Mouse (Mus musculus): ENCODE measurements at regions not wholly inside any gene's neighbourhood (a gene's known extent, or its start where the extent isn't known, plus 50 kb on each side); places are given as distances from the start of the nearest gene placed in this dataset.

DNA sequence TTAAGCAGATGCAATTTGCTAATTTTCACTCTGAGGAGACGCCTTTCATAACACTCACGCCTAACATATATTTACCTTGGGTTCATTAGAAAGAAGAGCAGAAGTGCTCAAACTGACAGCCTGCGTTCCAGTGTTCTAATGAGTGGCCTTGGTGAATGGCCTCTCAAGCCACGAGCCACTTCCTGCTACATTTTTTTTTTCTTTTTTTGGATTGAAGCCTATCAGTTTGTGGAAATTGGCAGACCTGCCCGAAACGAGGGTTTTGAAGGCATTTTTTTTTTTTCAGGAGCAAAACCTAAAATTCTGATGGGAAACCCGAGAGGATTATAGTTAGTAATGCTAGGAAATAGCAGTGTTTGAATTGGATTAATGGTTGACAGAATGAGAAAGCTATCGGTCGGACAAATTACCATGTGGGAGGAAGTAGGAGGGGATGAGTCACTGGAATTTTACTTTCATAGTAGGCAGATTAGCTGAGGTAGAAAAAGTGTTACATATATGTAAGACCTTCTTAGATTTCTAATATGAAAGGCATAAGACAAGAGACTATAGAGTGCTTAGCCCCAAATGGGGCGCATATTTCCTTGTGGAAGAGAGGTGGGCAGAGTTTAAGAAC is 113.7 kb upstream of the Cwc22 start (continued):
- TF ChIP-seq MXI1 (IDR thresholded peaks at IDR 0.05; ENCODE audit: low read depth, low read length) (no peak), RCOR1 (IDR thresholded peaks at IDR 0.05; ENCODE audit: low read depth, low read length) (no peak), USF2 (IDR thresholded peaks at IDR 0.05; ENCODE audit: borderline replicate concordance in 1 of 2, insufficient read depth in 1 of 2, low read depth in 1 of 2, low read length in 2 of 2) (no peak), HCFC1 (IDR thresholded peaks at IDR 0.05; ENCODE audit: low read depth, low read length) (no peak), TBP (IDR thresholded peaks at IDR 0.05; ENCODE audit: low read depth, low read length) (no peak), CHD1 (IDR thresholded peaks at IDR 0.05; ENCODE audit: low read depth, low read length) (no peak), MAX (IDR thresholded peaks at IDR 0.05; ENCODE audit: low read length) (no peak), KAT2A (conservative IDR thresholded peaks at IDR 0.05; ENCODE audit: low read depth, low read length) (no peak), UBTF (IDR thresholded peaks at IDR 0.05; ENCODE audit: borderline replicate concordance, insufficient read depth, low read depth, low read length) (no peak), ELF1 (IDR thresholded peaks at IDR 0.05; ENCODE audit: low read depth, low read length) (peak; percentile 36; the same call in 1 of the 2 replicates), SMC3 (IDR thresholded peaks at IDR 0.05; ENCODE audit: low read depth, low read length) (no peak), EP300 (IDR thresholded peaks at IDR 0.05; ENCODE audit: low read depth in 1 of 2, low read length in 2 of 2) (0 out of 4 replicates have a peak, but pooled peaks of 1 of the 2 experiments have one; percentile 18), MYC (IDR thresholded peaks at IDR 0.05; ENCODE audit: low read depth, low read length) (no peak), POLR2A (IDR thresholded peaks at IDR 0.05; ENCODE audit: control insufficient read depth in 1 of 2, insufficient read depth in 1 of 2, low read depth in 1 of 2, low read length in 2 of 2, poor library complexity in 1 of 2) (no peak), NELFE (IDR thresholded peaks at IDR 0.05; ENCODE audit: low read depth, low read length) (no peak), NRF1 (IDR thresholded peaks at IDR 0.05; ENCODE audit: insufficient read depth, low read depth, low read length, poor library complexity, severe bottlenecking) (no peak), ETS1 (IDR thresholded peaks at IDR 0.05; ENCODE audit: low read depth, low read length) (no peak), MYB (IDR thresholded peaks at IDR 0.05; ENCODE audit: low read depth, low read length) (no peak)

DNA sequence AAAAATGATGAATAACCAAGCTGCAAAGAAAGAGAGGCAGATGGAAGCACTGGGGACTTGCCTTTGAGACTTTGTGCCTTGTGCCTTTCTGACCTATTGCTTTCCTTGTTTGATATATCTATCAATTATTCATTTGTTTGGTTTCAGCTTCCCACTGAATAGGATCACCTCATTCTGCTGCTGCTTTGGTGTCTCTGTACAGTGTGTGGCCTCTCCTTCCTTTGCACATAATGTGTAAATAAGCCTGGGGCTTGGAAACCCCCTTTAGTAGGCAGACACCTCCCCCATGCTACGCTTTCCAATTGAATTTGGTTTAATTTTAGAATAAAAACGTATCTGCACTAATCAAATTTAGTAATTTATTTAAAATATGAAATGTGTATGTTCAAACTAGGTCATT is 112.8 kb upstream of the Cwc22 start:
- Histone ChIP-seq H3K27me3 (ENCODE audit: control insufficient read depth in 1 of 2, insufficient read depth in 2 of 2, low read length in 2 of 2) (no peaks in the 10 kb centered on the region), H3K79me2 (ENCODE audit: control insufficient read depth, insufficient read depth, low read length, poor library complexity) (no peaks in the 10 kb centered on the region)
- TF ChIP-seq POLR2A (IDR thresholded peaks at IDR 0.05; ENCODE audit: control insufficient read depth in 1 of 2, insufficient read depth in 1 of 2, low read depth in 1 of 2, low read length in 2 of 2, poor library complexity in 1 of 2) (no peak), KAT2A (conservative IDR thresholded peaks at IDR 0.05; ENCODE audit: low read depth, low read length) (no peak), TAL1 (IDR thresholded peaks at IDR 0.05; ENCODE audit: low read length) (no peak), USF2 (IDR thresholded peaks at IDR 0.05; ENCODE audit: borderline replicate concordance in 1 of 2, insufficient read depth in 1 of 2, low read depth in 1 of 2, low read length in 2 of 2) (no peak), ELF1 (IDR thresholded peaks at IDR 0.05; ENCODE audit: low read depth, low read length) (no peak), E2F4 (IDR thresholded peaks at IDR 0.05; ENCODE audit: borderline replicate concordance, low read depth, low read length) (no peak), ETS1 (IDR thresholded peaks at IDR 0.05; ENCODE audit: low read depth, low read length) (no peak), ZKSCAN1 (IDR thresholded peaks at IDR 0.05; ENCODE audit: low read depth, low read length) (no peak)

More for the DNA sequence above, 112.8 kb upstream of the Cwc22 start:
- H3K27ac ChIP-seq (ENCODE audit: control insufficient read depth, low read depth, low read length), result no peak overlapping the region
- no peak overlapping the region for H3K9ac ChIP-seq (ENCODE audit: control insufficient read depth, low read depth, low read length, poor library complexity, severe bottlenecking)
- no peaks in the 10 kb centered on the region for H3K36me3 ChIP-seq (ENCODE audit: control insufficient read depth in 1 of 2, insufficient read depth in 2 of 2, low read length in 2 of 2)
- H3K9me3 ChIP-seq (replicated peaks; ENCODE audit: insufficient read depth, low read length), result no peaks in the 10 kb centered on the region
- H3K4me1 ChIP-seq (ENCODE audit: control insufficient read depth in 1 of 2, insufficient read depth in 2 of 2, low read length in 2 of 2), result peaks cover 0 to 2% of the 10 kb centered on the region in 2 experiments; a peak in 1 of 4 replicates
- DNase-seq (ENCODE audit: low read depth, low spot score), result no peak
- H3K4me3 ChIP-seq (ENCODE audit: control insufficient read depth in 1 of 2, insufficient read depth in 1 of 2, low read depth in 2 of 2, low read length in 2 of 2), result no peak overlapping the region
